Mouse (Mus musculus): ENCODE data around the gene Tmeff1.

DNA sequence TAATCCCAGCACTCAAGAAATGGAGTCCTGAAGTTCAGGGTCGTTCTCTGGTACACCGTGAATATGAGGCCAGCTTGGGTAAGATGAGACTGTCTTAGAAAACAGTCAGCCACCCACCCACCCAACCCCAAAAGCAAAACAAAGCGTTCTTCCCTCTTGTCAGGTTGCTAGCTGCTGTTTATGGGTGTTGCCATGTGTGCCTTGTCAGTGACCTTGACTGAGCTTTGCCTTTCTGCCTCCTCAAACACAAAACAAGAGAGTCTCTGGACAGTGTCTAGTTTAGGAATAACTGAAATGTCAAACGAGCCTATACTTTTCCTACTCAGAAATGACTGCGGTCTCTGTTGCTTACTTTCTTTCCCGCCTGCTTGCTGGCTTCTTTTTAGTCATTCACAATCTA, 37.3 kb downstream of the Tmeff1 start:
- TF ChIP-seq CTCF (conservative IDR thresholded peaks at IDR 0.05; ENCODE audit: low read length) (no peak), POU5F1 (IDR thresholded peaks at IDR 0.05; ENCODE audit: borderline replicate concordance, low read length) (no peak), NANOG (IDR thresholded peaks at IDR 0.05; ENCODE audit: borderline replicate concordance, low read length) (no peak)
